Mouse (Mus musculus) C2C12 (cell line): ENCODE results near the gene Adad2. TPM values are rescaled to one million over a fixed set of nuclear protein-coding genes. Genes with fewer than 3 reads are reported as not detected.

ENCODE experiments used
- H3K27me3 ChIP-seq: one replicate; pipeline ENCODE4 v1.6.1; 2011; ENCODE audit not compliant: control insufficient read depth, insufficient read depth, insufficient read length
- H3K36me3 ChIP-seq: one replicate; pipeline ENCODE4 v1.6.1; 2011; ENCODE audit not compliant: control insufficient read depth, insufficient read depth
- H3K4me3 ChIP-seq: one replicate; pipeline ENCODE4 v1.5.1; 2011; ENCODE audit warnings: mild to moderate bottlenecking, control low read depth; ENCODE audit not compliant: poor library complexity, insufficient read depth, severe bottlenecking
- H3K79me2 ChIP-seq: one replicate; pipeline ENCODE4 v1.6.1; 2011; ENCODE audit not compliant: control insufficient read depth, insufficient read depth
- H3K79me3 ChIP-seq: one replicate; pipeline ENCODE4 v1.6.1; 2011; ENCODE audit warnings: low read depth, control low read depth
- H3ac ChIP-seq: one replicate; pipeline ENCODE3; 2011; ENCODE audit warnings: low read depth; ENCODE audit not compliant: control insufficient read depth, insufficient read length
- CEBPB ChIP-seq: IDR thresholded peaks from one replicate; pipeline ENCODE4 v1.6.1; 2011; ENCODE audit warnings: low read depth, mild to moderate bottlenecking, control low read depth, moderate library complexity
- CTCF ChIP-seq: IDR thresholded peaks from one replicate; pipeline ENCODE4 v1.5.1; 2011; ENCODE audit not compliant: control insufficient read depth, insufficient read depth, insufficient read length
- FOSL1 ChIP-seq: IDR thresholded peaks from one replicate; pipeline ENCODE4 v1.8.0; 2011; ENCODE audit warnings: mild to moderate bottlenecking, low read length; ENCODE audit not compliant: poor library complexity, insufficient read depth, severe bottlenecking
- MAX ChIP-seq: IDR thresholded peaks from one replicate; pipeline ENCODE4 v1.6.1; 2011; ENCODE audit warnings: mild to moderate bottlenecking, control low read depth
- MYOD1 ChIP-seq: IDR thresholded peaks from one replicate; pipeline ENCODE4 v1.6.1; 2011; ENCODE audit warnings: low read depth; ENCODE audit not compliant: control insufficient read depth, insufficient read length
- MYOG ChIP-seq: IDR thresholded peaks from one replicate; pipeline ENCODE4 v1.6.1; 2011; ENCODE audit not compliant: control insufficient read depth, insufficient read length; ENCODE audit errors: extremely low read depth
- USF1 ChIP-seq: IDR thresholded peaks from one replicate; pipeline ENCODE4 v1.6.1; 2011; ENCODE audit warnings: low read depth, mild to moderate bottlenecking, control low read depth, moderate library complexity
- polyA plus RNA-seq: library from polyadenylated mRNA; unstranded; fragments of >200 nt; fragmentation: generic; extraction: Trizol; gene quantifications from one replicate; pipeline ENCODE4 v1.2.1, GENCODE M21; 2012; ENCODE audit warnings: missing spikeins

Gene Adad2
- polyA plus RNA-seq, 1 experiment, result not detected

- Histone ChIP-seq H3K79me3 (no peaks in the 10 kb centered on the region), H3K4me3 (no peak overlapping the region), H3ac (no peak overlapping the region), H3K27me3 (peaks cover 86% of the 10 kb centered on the region), H3K36me3 (no peaks in the 10 kb centered on the region), H3K79me2 (no peaks in the 10 kb centered on the region)
- TF ChIP-seq CEBPB (no peak), MYOG (no peak), MAX (no peak), FOSL1 (no peak), CTCF (no peak), MYOD1 (no peak), USF1 (no peak)
These were observed 5.0 kb downstream of the Adad2 start for GRCm38 (mm10) chr8:119617586-119617985.

DNA sequence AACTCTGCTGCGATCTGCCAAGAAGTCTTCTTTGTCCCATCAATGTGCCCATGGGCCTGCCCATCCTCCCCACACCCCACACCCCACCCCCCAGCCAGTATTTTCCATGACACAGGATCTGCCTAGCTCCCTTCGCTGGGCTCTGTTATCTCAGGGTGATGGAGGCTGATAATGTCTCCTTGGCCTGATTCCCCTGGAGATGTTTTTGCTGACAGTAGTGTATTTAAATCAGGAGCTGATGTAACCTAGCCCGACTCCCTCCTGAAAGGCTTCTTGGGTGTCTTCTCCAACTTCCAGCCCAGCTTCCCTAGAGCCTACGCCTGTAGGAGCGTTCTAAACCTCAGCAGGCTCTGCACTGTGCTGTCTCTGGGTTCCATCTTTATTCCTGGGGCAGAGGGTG is 6.3 kb downstream of the Adad2 start:
- H3K79me2 ChIP-seq, result no peaks in the 10 kb centered on the region
- no peak overlapping the region for H3ac ChIP-seq
- H3K4me3 ChIP-seq, result no peak overlapping the region
- no peaks in the 10 kb centered on the region for H3K36me3 ChIP-seq
- no peaks in the 10 kb centered on the region for H3K79me3 ChIP-seq
- H3K27me3 ChIP-seq, result peaks cover 86% of the 10 kb centered on the region
- TF ChIP-seq USF1 (no peak), MAX (no peak), CTCF (no peak), CEBPB (no peak), MYOG (no peak), FOSL1 (no peak), MYOD1 (no peak)

GRCm38 (mm10) chr8:119620116-119620840 is 7.7 kb downstream of the Adad2 start:
- peaks cover 86% of the 10 kb centered on the region for H3K27me3 ChIP-seq
- no peak overlapping the region for H3K4me3 ChIP-seq
- H3K79me3 ChIP-seq, result no peaks in the 10 kb centered on the region
- no peaks in the 10 kb centered on the region for H3K79me2 ChIP-seq
- H3ac ChIP-seq, result no peak overlapping the region
- H3K36me3 ChIP-seq, result no peaks in the 10 kb centered on the region
- TF ChIP-seq USF1, result no peak

- Histone ChIP-seq H3K79me3 (no peaks in the 10 kb centered on the region), H3ac (no peak overlapping the region), H3K27me3 (peaks cover 86% of the 10 kb centered on the region)
These were observed 8.4 kb downstream of the Adad2 start for GRCm38 (mm10) chr8:119620848-119621465.

GRCm38 (mm10) chr8:119622555-119622954 is 10.0 kb downstream of the Adad2 start:
- H3K4me3 ChIP-seq, result no peak overlapping the region
- H3K79me3 ChIP-seq, result no peaks in the 10 kb centered on the region
- no peak for TF ChIP-seq USF1
- no peak for TF ChIP-seq MAX
- no peak for TF ChIP-seq FOSL1
- TF ChIP-seq CEBPB, result no peak
- TF ChIP-seq CTCF, result no peak
- no peak for TF ChIP-seq MYOG
- no peak for TF ChIP-seq MYOD1
- H3K79me2 ChIP-seq, result no peaks in the 10 kb centered on the region
- no peaks in the 10 kb centered on the region for H3K36me3 ChIP-seq
- no peak overlapping the region for H3ac ChIP-seq
- H3K27me3 ChIP-seq, result peaks cover 84% of the 10 kb centered on the region

More at GRCm38 (mm10) chr8:119620848-119621465, 8.4 kb downstream of the Adad2 start:
- TF ChIP-seq MYOG (no peak), MYOD1 (no peak)
- Histone ChIP-seq H3K36me3 (no peaks in the 10 kb centered on the region), H3K79me2 (no peaks in the 10 kb centered on the region), H3K4me3 (no peak overlapping the region)

GRCm38 (mm10) chr8:119623061-119623460 is 10.5 kb downstream of the Adad2 start:
- TF ChIP-seq MAX (no peak), MYOG (no peak), FOSL1 (no peak), USF1 (no peak), CEBPB (no peak), MYOD1 (no peak), CTCF (no peak)
- H3K4me3 ChIP-seq, result no peak overlapping the region
- H3K79me3 ChIP-seq, result no peaks in the 10 kb centered on the region
- peaks cover 84% of the 10 kb centered on the region for H3K27me3 ChIP-seq
- no peaks in the 10 kb centered on the region for H3K36me3 ChIP-seq
- no peak overlapping the region for H3ac ChIP-seq
- H3K79me2 ChIP-seq, result no peaks in the 10 kb centered on the region
